Mouse (Mus musculus): ENCODE results near the gene Fkbp11.

Fkbp11 gene

DNA sequence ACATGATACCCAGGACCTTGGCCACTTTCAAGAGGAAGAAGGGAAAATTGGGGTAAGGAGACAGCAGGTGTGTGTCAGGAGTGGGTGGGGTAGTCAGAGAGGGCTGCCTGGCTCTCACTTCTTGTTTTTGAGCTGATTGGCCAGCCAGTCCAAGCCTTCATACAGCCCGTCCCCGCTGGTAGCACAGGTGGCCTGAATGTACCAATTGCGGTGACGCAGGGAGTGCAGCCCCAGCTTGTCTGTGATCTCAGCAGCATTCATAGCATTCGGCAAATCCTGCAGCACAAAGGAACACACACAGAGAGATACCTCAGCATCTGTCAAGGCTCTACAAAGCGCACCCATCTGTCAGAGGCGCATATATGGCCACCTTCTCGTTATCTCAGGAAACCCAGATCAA, 12.2 kb upstream of the Fkbp11 start:
- DNase-seq (ENCODE audit: low read depth, low spot score): no peak

- DNase-seq (ENCODE audit: low read depth, low spot score): no peak
Observed at GRCm38 (mm10) chr15:98738796-98739195, 10.8 kb upstream of the Fkbp11 start.

GRCm38 (mm10) chr15:98737881-98738280, 9.9 kb upstream of the Fkbp11 start:
- DNase-seq (ENCODE audit: low read depth, low spot score): no peak

DNA sequence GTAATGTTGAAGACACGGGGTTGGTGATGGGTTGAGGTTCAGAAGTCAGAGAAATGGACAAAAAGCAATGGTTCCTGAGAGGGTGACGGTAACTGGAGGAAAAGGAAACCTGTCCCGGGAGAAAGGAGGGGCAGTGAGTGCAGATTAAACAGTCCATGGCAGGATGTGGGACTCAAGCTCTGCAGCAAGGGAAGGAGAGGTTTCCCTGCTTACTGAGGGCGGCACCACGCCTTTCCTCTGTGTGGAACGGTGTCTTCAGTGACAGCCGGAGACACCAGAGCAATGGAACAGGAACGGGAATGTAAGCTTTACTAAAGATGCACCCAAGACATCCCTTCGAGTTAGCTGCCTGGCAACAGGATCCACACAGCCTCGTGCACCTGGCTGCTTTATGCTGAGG, 8.5 kb upstream of the Fkbp11 start:
- no peak for DNase-seq (ENCODE audit: low read depth, low spot score)

- no peak for DNase-seq (ENCODE audit: low read depth, low spot score)
Observed at GRCm38 (mm10) chr15:98733976-98734566, 6.1 kb upstream of the Fkbp11 start.

DNA sequence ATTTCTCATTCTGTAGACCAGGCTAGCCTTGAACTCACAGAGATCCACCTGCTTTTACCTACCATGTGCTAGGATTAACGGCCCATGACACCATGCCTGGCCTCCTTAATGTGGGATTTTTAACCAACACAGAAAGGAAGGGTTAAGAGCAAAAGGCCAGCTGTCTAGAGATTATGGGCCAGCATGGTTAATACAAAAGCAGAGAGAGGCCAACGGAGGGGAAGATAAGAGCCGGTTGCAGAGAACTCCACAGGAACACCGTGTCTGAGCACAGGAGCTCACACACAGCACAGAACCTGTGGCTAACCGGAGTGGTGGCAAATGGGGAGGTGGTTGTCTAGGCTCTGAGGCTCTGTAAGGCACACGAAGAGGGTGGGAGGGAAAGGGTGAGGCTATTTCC, 5.4 kb upstream of the Fkbp11 start:
- no peak for DNase-seq (ENCODE audit: low read depth, low spot score)

- DNase-seq (ENCODE audit: low read depth, low spot score): no peak
Observed at GRCm38 (mm10) chr15:98732006-98732531, 4.1 kb upstream of the Fkbp11 start.

DNA sequence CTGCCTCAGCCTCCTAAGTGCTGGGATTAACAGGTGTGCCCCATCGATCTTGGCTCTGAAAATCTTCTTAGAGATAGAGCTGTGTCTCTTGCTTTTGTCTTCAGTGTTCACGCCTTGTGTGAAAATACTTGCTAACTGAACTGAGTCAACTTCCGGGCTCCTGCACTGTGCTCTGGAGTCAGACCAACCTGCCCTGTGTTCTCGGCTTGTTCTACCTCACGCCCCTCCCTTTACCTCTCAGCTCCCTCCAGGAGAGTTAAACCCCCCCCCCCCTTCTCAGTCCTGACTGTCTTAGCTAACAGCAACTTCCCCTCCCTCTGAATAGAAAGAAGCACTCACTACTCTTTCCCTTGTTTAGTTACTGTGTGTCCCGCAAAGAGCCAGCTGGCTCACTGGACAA, 2.8 kb upstream of the Fkbp11 start:
- peak; percentile 44 for DNase-seq (ENCODE audit: low read depth, low spot score)

- DNase-seq (ENCODE audit: low read depth, low spot score): no peak
Observed at GRCm38 (mm10) chr15:98729791-98730545, 2.0 kb upstream of the Fkbp11 start.

DNA sequence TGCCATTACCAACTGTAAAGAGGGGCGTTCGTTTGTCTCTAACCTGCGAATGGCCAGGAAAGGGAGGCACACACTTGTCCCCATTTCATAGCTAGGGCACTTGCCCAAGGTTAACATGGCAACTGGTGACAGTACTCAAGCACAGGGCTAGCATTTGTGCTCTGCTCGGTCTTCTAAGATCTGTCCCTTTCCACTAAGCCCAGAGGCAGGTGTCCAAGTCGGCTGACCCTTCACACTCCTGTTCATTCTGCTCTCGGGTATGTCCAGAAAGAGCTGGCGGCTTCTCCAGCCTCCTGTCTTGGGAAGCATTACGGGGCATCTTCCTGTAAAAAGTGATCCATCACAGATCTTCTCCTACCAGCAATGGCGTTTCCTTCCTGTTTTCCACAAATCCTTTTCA, 368 bp upstream of the Fkbp11 start:
- DNase-seq (ENCODE audit: low read depth, low spot score): no peak

- DNase-seq (ENCODE audit: low read depth, low spot score): no peak
Observed at GRCm38 (mm10) chr15:98726746-98727145, 1.3 kb downstream of the Fkbp11 start.

DNA sequence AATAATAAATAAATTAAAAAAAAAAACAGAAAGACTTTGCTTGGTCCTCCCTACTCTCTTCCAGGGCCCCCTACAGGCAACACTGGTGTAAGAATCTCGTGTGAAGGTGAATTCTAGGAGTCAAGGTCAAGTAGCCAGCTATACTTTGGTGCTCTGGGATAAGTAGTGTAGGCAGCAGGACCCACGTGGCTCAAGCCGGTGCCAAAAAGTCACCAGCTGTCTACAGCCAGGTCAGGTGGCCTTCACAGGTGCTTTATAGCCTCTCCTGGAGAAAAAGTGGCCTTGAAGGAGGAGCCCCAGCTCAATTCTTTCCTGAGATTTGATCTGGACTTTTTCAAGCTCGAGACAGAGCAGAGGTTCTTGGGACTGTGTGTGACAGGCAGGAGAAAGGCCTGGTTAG, 1.9 kb downstream of the Fkbp11 start:
- no peak for DNase-seq (ENCODE audit: low read depth, low spot score)

DNA sequence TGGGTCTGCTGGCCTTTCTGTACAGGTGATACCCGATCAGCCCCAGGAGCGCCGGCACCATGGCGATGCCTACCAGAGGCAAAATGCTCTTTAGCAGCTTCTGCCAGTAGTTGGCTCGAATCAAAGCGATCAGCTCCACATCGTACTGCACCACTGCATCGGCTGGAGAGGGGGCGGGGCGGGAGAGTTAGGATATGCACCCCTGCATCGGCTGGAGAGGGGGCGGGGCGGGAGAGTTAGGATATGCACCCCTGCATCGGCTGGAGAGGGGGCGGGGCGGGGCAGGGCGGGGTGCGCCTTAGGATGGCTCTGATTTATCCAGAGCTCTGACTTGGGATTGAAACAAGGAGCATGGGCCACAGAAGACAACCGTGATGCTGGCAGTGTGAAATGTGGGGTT, 3.6 kb downstream of the Fkbp11 start:
- DNase-seq (ENCODE audit: low read depth, low spot score): no peak

GRCm38 (mm10) chr15:98722854-98723253, 5.1 kb downstream of the Fkbp11 start:
- peak; percentile 46 for DNase-seq (ENCODE audit: low read depth, low spot score)

DNA sequence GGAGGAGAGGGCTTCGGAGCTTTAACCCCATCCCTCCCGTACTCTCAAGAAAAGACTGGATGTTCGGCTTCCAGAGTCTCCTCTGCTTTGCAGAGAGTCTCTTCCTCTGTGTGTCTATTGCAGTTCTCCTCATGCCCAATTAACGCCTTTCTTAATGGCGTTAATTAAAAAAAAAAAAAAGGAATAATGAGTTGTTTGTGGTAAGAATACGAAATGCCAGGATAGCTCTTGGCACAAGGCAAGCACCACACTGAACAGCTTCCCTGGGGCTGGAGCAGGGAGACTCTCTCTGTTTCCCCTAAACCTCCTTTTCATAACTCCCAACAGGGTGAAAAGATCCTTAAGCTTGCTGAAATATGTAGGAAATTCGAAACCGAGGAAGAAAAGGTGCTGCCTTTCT, 5.8 kb downstream of the Fkbp11 start:
- no peak for DNase-seq (ENCODE audit: low read depth, low spot score)

GRCm38 (mm10) chr15:98717301-98717700, 10.7 kb downstream of the Fkbp11 start:
- no peak for DNase-seq (ENCODE audit: low read depth, low spot score)

DNA sequence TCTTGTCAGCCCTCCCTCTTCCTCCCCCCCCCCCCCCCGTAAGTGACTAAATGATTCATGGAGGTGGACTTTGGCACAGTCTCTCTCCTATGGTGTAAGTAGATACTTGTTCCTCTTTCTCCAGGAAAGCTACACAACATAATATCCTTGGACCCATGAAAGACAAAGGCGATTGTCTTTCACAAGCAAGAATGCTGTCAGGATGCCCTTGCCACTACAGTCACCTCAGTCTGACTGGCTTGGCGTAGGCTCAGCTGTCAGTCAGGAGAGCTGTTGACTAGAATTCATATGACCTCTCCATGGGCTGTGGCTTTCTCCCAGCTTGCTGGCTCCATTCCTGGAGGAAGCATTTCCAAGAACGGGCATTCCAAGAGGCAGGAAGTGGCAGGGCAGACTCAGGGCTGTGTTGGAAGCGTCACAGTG, 13.8 kb downstream of the Fkbp11 start:
- DNase-seq (ENCODE audit: low read depth, low spot score): no peak

- peak; percentile 73 for DNase-seq (ENCODE audit: low read depth, low spot score)
Observed at GRCm38 (mm10) chr15:98710442-98710841, 17.6 kb downstream of the Fkbp11 start.

- DNase-seq (ENCODE audit: low read depth, low spot score): peak; percentile 82
Observed at GRCm38 (mm10) chr15:98707766-98708372, 20.1 kb downstream of the Fkbp11 start, which contains the start of gene Ccdc65. Gene Ccdc65, plus strand, starts transcription at chr15:98708207.

GRCm38 (mm10) chr15:98704312-98704711, 23.7 kb downstream of the Fkbp11 start:
- DNase-seq (ENCODE audit: low read depth, low spot score): no peak

DNA sequence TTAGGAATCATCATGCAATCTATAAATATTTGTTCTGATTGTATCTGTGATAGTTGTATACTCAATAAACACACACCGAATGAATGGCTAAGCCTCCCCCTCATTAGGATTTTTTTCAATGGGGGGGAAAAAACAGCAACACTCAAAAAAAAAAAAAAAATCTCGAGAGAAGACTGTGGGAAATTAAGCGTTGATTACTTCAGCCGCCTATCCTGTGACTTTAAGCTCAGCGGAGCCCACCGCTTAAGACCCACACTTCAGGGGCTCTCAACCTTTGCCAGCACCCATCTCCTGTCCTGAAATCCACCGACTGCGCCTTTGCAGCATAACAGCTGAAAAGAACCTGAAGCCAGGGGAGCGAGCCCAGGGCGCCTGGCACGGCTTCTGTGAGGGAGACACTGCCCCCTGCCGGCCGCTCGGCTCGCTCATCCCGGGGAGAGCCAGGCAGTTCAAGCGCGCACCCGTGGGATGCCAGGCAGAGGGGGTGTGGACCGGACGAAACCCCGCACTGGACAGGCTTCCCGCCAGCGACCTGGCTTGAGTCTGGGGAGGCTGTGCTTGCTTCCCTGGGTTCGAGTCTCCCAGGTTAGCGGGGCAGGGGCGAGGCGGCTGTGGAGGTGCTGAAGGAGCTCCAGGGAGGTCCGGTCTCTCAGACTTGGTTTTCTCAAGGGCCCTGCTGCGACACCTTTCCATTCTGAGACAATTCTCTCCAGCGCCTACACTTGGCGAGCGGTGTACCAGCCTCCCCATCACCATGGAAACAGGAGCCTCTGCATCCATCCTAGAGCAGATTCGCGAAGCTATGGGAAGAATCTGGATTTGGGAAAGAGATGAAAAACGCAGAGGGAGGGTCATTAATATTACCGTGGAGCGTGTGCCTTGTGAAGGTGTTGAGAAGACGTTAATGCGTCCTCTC, 28.6 kb downstream of the Fkbp11 start:
- peak; percentile 81 for DNase-seq (ENCODE audit: low read depth, low spot score)

- no peak for DNase-seq (ENCODE audit: low read depth, low spot score)
Observed at GRCm38 (mm10) chr15:98696216-98696615, 31.8 kb downstream of the Fkbp11 start.

Data from CD4-positive helper T cell, adult 2 months (primary cell).